Comparison of ENCODE assay signal across 23 mouse cellular contexts in the genomic region with DNA sequence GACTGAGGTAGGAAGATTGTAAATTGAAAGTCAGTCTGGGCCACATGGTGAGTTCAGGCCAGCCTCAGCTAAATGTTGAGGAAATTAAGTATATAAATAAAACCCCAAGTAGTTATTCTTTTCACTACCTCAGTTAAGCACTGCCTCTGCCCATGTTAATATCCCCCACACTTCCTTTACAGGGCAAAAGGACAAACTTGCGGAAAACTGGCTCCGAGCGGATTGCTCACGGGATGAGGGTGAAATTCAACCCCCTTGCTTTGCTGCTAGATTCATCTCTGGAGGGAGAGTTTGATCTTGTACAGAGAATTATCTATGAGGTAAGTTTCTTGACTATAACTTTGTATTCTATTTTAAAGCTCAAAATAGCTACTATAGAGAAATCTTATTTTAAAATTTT. TPM values are rescaled to one million over a fixed set of nuclear protein-coding genes. Genes with fewer than 3 reads are reported as not detected.
DNase-seq lines count a peak whose midpoint lies in the region; ATAC-seq and TF ChIP-seq lines count a peak whose summit lies in the region.
"Had no signal": no experiment of that assay in that cellular context is flagged by ENCODE, and none has a peak within 500 bp of the region (broad histone marks: within the 10 kb centered on the region; RNA-seq: fewer than 3 reads in every experiment).

No protein-coding gene starts in this region.

- H3K27ac ChIP-seq in kidney, adult 2 months (ENCODE audit: insufficient read depth, low read depth, low read length): peak overlapping the region; percentile 86
- H3K27ac ChIP-seq in kidney, embryonic 14.5 days (ENCODE audit: low read depth, low read length): no peak overlapping the region
- H3K27ac ChIP-seq in kidney, embryonic 16.5 days (ENCODE audit: low read length): peak overlapping the region; percentile 47; the same call in 1 of the 2 replicates
- peak overlapping the region; percentile 50; the same call in 1 of the 2 replicates for H3K27ac ChIP-seq in kidney, postnatal 0 days
- H3K27ac ChIP-seq: forebrain, embryonic 10.5 days; forebrain, embryonic 13.5 days; hindbrain, embryonic 12.5 days; hindbrain, embryonic 15.5 days had no signal

- WGBS in kidney, adult 2 months: 17% methylated on average over 4 of the region's 4 CpGs
- WGBS in kidney, embryonic 14.5 days: 42% methylated on average over 4 of the region's 4 CpGs
- WGBS in kidney, embryonic 16.5 days: 46% methylated on average over 4 of the region's 4 CpGs
- 44% methylated on average over 4 of the region's 4 CpGs for WGBS in kidney, postnatal 0 days

- ATAC-seq in kidney, embryonic 14.5 days (ENCODE audit: low FRiP score, low TSS enrichment): no peak
- 0 out of 2 replicates have a peak, but pooled peaks have one; percentile 19 for ATAC-seq in kidney, embryonic 16.5 days (ENCODE audit: low FRiP score, low TSS enrichment)
- ATAC-seq in kidney, postnatal 0 days (replicated peaks; ENCODE audit: low FRiP score, low read depth): no peak
- ATAC-seq: CD4-positive, CD25-positive, alpha-beta regulatory T cell, adult 4 months; forebrain, embryonic 13.5 days; forebrain, embryonic 16.5 days had no signal

- DNase-seq in kidney, adult 2 months: peak; percentile 66
- no peak for DNase-seq in kidney, postnatal 0 days (ENCODE audit: low spot score)
- peak; percentile 44 to 72 for DNase-seq in kidney, postnatal 25 days
- DNase-seq in layer of hippocampus, adult 9-11 months: no peak
- no peak for DNase-seq in left cerebral cortex, adult 9 months (ENCODE audit: low spot score in 2 of 2)
- DNase-seq: adrenal gland, adult 8-10 months; adrenal gland, postnatal 25 days; cerebellum, adult 11-12 months; cerebellum, adult 8-10 months; cerebellum, postnatal 10 days; cerebellum, postnatal 36 days; gastrocnemius, postnatal 10 days; gastrocnemius, postnatal 36 days; heart, postnatal 14 days had no signal

- no peak overlapping the region for H3K9ac ChIP-seq in kidney, embryonic 14.5 days (ENCODE audit: low read depth, low read length)
- H3K9ac ChIP-seq in kidney, embryonic 16.5 days (replicated peaks; ENCODE audit: low read length): no peak overlapping the region
- no peak overlapping the region for H3K9ac ChIP-seq in kidney, postnatal 0 days (ENCODE audit: low read depth, low read length)
- H3K9ac ChIP-seq: forebrain, embryonic 13.5 days; heart, embryonic 12.5 days; hindbrain, embryonic 12.5 days; hindbrain, embryonic 15.5 days had no signal

- no peak overlapping the region for H3K4me3 ChIP-seq in kidney, adult 2 months (ENCODE audit: insufficient read depth, low read depth, low read length)
- H3K4me3 ChIP-seq in kidney, embryonic 14.5 days (ENCODE audit: low read length): no peak overlapping the region
- no peak overlapping the region for H3K4me3 ChIP-seq in kidney, embryonic 16.5 days (ENCODE audit: low read length)
- H3K4me3 ChIP-seq in kidney, postnatal 0 days (replicated peaks; ENCODE audit: low read depth, low read length): no peak overlapping the region
- H3K4me3 ChIP-seq: forebrain, embryonic 10.5 days; forebrain, embryonic 13.5 days; heart, embryonic 12.5 days; hindbrain, embryonic 12.5 days; hindbrain, embryonic 15.5 days had no signal

- H3K36me3 ChIP-seq in kidney, adult 2 months (ENCODE audit: control insufficient read depth, insufficient read depth, low read length): peaks cover 11% of the 10 kb centered on the region
- peaks cover 63% of the 10 kb centered on the region for H3K36me3 ChIP-seq in kidney, embryonic 14.5 days (ENCODE audit: control insufficient read depth, insufficient read depth, low read length)
- peaks cover 42% of the 10 kb centered on the region for H3K36me3 ChIP-seq in kidney, embryonic 16.5 days (ENCODE audit: insufficient read depth, low read length)
- peaks cover 41% of the 10 kb centered on the region for H3K36me3 ChIP-seq in kidney, postnatal 0 days (ENCODE audit: insufficient read depth, low read length)

- H3K4me1 ChIP-seq in kidney, adult 2 months (ENCODE audit: control insufficient read depth, insufficient read depth, low read length): peaks cover 15% of the 10 kb centered on the region
- H3K4me1 ChIP-seq in kidney, embryonic 14.5 days (ENCODE audit: control insufficient read depth, insufficient read depth, low read length): no peaks in the 10 kb centered on the region
- no peaks in the 10 kb centered on the region for H3K4me1 ChIP-seq in kidney, embryonic 16.5 days (ENCODE audit: insufficient read depth, low read length)
- H3K4me1 ChIP-seq in kidney, postnatal 0 days (replicated peaks; ENCODE audit: insufficient read depth, low read length): no peaks in the 10 kb centered on the region
- H3K4me1 ChIP-seq: forebrain, embryonic 10.5 days; forebrain, embryonic 13.5 days; hindbrain, embryonic 12.5 days; hindbrain, embryonic 15.5 days had no signal

- H3K9me3 ChIP-seq in kidney, embryonic 14.5 days (ENCODE audit: control insufficient read depth, low read length): no peaks in the 10 kb centered on the region
- H3K9me3 ChIP-seq in kidney, embryonic 16.5 days (ENCODE audit: low read length): no peaks in the 10 kb centered on the region
- H3K9me3 ChIP-seq in kidney, postnatal 0 days (replicated peaks; ENCODE audit: low read length): no peaks in the 10 kb centered on the region
- H3K9me3 ChIP-seq: forebrain, embryonic 10.5 days; forebrain, embryonic 13.5 days; heart, embryonic 12.5 days; hindbrain, embryonic 12.5 days; hindbrain, embryonic 15.5 days had no signal

- H3K27me3 ChIP-seq in kidney, adult 2 months (replicated peaks; ENCODE audit: control insufficient read depth, insufficient read depth, low read length): no peaks in the 10 kb centered on the region
- no peaks in the 10 kb centered on the region for H3K27me3 ChIP-seq in kidney, embryonic 14.5 days (ENCODE audit: control insufficient read depth, insufficient read depth, low read length)
- H3K27me3 ChIP-seq in kidney, embryonic 16.5 days (ENCODE audit: insufficient read depth, low read length): no peaks in the 10 kb centered on the region
- H3K27me3 ChIP-seq in kidney, postnatal 0 days (ENCODE audit: insufficient read depth, low read length): no peaks in the 10 kb centered on the region
- H3K27me3 ChIP-seq: forebrain, embryonic 13.5 days; heart, embryonic 12.5 days; hindbrain, embryonic 12.5 days; hindbrain, embryonic 15.5 days had no signal

- H3K4me2 ChIP-seq in kidney, embryonic 14.5 days (replicated peaks; ENCODE audit: low read depth, low read length): no peak overlapping the region
- H3K4me2 ChIP-seq in kidney, embryonic 16.5 days (replicated peaks; ENCODE audit: low read depth, low read length): no peak overlapping the region
- no peak overlapping the region for H3K4me2 ChIP-seq in kidney, postnatal 0 days (ENCODE audit: low read length)
- H3K4me2 ChIP-seq: forebrain, embryonic 13.5 days; heart, embryonic 12.5 days; hindbrain, embryonic 12.5 days; hindbrain, embryonic 15.5 days had no signal

- TF ChIP-seq CTCF in kidney, adult 2 months (conservative IDR thresholded peaks at IDR 0.05; ENCODE audit: insufficient read depth, insufficient read length, low read depth, low read length): no peak
- no peak for TF ChIP-seq CTCF in kidney, postnatal 0 days (IDR thresholded peaks at IDR 0.05; ENCODE audit: low read depth)

- TF ChIP-seq POLR2A in kidney, adult 2 months (IDR thresholded peaks at IDR 0.05; ENCODE audit: low read depth, low read length): no peak

RNA-seq across cellular contexts. Expression of gene Trp53bp2, which starts 43.5 kb away (rescaled TPM):
- polyA plus RNA-seq in kidney, adult 2 months (2012; rRNA removed): 25.0 and 29.7 TPM in 2 replicates
- 14.6 and 32.4 TPM in 2 replicates for polyA plus RNA-seq in kidney, embryonic 14.5 days (2014; fragmentation: Nextera tagmentation; extraction: Ambion mirVana)
- polyA plus RNA-seq in kidney, embryonic 16.5 days (2015; fragmentation: Nextera tagmentation; extraction: Ambion mirVana): 26.2 and 30.0 TPM in 2 replicates
- polyA plus RNA-seq in kidney, postnatal 0 days (2015; fragmentation: Nextera tagmentation; extraction: Ambion mirVana): 26.1 and 26.7 TPM in 2 replicates

Comparison
In these comparisons a context has a peak if more than half of its experiments do, and no peak if none do; other contexts are left out.
1. DNase-seq: peak in kidney, adult 2 months (single experiment) and kidney, postnatal 25 days (2 of 2); none in kidney, postnatal 0 days (single experiment), layer of hippocampus, adult 9-11 months (single experiment) and left cerebral cortex, adult 9 months (0 of 2).